Mouse (Mus musculus) central nervous system, embryonic 18 days (tissue): ENCODE measurements around the gene Idh3a. TPM values are rescaled to one million over a fixed set of nuclear protein-coding genes. Genes with fewer than 3 reads are reported as not detected.

Source experiments
- polyA plus RNA-seq: library from polyadenylated mRNA; depleted of rRNA; stranded (reverse); fragments of >200 nt; gene quantifications from 2 replicates; pipeline ENCODE4 v1.2.3, GENCODE M21; 2012; rRNA removed

Idh3a gene
- polyA plus RNA-seq = 117 and 126 TPM in 2 replicates

GRCm38 (mm10) chr9:54586199-54587061 is at the start of gene Idh3a:
Gene Idh3a (plus strand): TSS chr9:54586334.

GRCm38 (mm10) chr9:54538684-54539083 is 47.5 kb upstream of the Idh3a start, which contains the start of gene Sh2d7:
Gene Sh2d7 (plus strand): TSS chr9:54538984.

GRCm38 (mm10) chr9:54559771-54560471 is 26.2 kb upstream of the Idh3a start, which contains the start of gene Cib2:
Gene Cib2 (minus strand): TSS chr9:54560218.

Other genes with a start within 250 kb of the Idh3a start
- gene Dmxl2, start 84.7 kb upstream of the Idh3a start, polyA plus RNA-seq = 71.9 and 80.5 TPM in 2 replicates
- gene Sh2d7, start 47.4 kb upstream of the Idh3a start, polyA plus RNA-seq = 0.03 and 0.06 TPM in 2 replicates
- 49.7 and 50.5 TPM in 2 replicates for gene Cib2, start 26.1 kb upstream of the Idh3a start, polyA plus RNA-seq
- 32.0 and 33.3 TPM in 2 replicates for gene Acsbg1, start 75.5 kb downstream of the Idh3a start, polyA plus RNA-seq
- 11.9 and 12.0 TPM in 2 replicates for gene Dnaja4, start 112.5 kb downstream of the Idh3a start, polyA plus RNA-seq
- gene Wdr61, start 148.2 kb downstream of the Idh3a start, polyA plus RNA-seq = 75.5 and 80.0 TPM in 2 replicates
- gene Crabp1, start 178.4 kb downstream of the Idh3a start, polyA plus RNA-seq = 91.5 and 108 TPM in 2 replicates